Mouse (Mus musculus) ES-E14 (cell line): ENCODE data around the gene Hecw2. TPM values are rescaled to one million over a fixed set of nuclear protein-coding genes. Genes with fewer than 3 reads are reported as not detected.

Experiments used
- DNase-seq: peaks from one replicate; pipeline ENCODE4 v3.0.0-alpha.2; 2013; ENCODE audit warnings: low read depth, low spot score
- H3K27ac ChIP-seq: 2 replicates; pipeline ENCODE4 v1.5.1; 2012; ENCODE audit warnings: low read depth, mild to moderate bottlenecking, low read length, moderate library complexity, mixed read lengths; ENCODE audit not compliant: poor library complexity, insufficient read depth, severe bottlenecking
- H3K36me3 ChIP-seq: 2 replicates; pipeline ENCODE4 v1.6.1; 2012; ENCODE audit warnings: mild to moderate bottlenecking, low read length, moderate library complexity, mixed read lengths; ENCODE audit not compliant: control insufficient read depth, poor library complexity, insufficient read depth, severe bottlenecking
- H3K4me1 ChIP-seq, 2 experiments: fragments of 150-350 bp in 1 of 2; sonication (generic) in 1 of 2; 2 replicates each; pipeline ENCODE4 v1.6.1; 2012; ENCODE audit warnings: low read length in 2 of 2, mild to moderate bottlenecking in 1 of 2, mixed read lengths in 1 of 2; ENCODE audit not compliant: control insufficient read depth in 2 of 2, insufficient read depth in 2 of 2, poor library complexity in 1 of 2
- H3K4me3 ChIP-seq, 2 experiments: fragments of 150-350 bp in 1 of 2; sonication (generic) in 1 of 2; 2 replicates each; pipeline ENCODE4 v1.5.1; 2012; ENCODE audit warnings: low read length in 2 of 2, low read depth in 1 of 2, mild to moderate bottlenecking in 1 of 2, mixed read lengths in 1 of 2; ENCODE audit not compliant: insufficient read depth in 1 of 2, poor library complexity in 1 of 2, severe bottlenecking in 1 of 2
- H3K9ac ChIP-seq: 2 replicates; pipeline ENCODE4 v1.6.1; 2012; ENCODE audit warnings: low read depth, mild to moderate bottlenecking, low read length, mixed read lengths; ENCODE audit not compliant: poor library complexity, insufficient read depth, severe bottlenecking
- H3K9me3 ChIP-seq: fragments of 150-350 bp; sonication (generic); 2 replicates; pipeline ENCODE4 v1.6.1; 2012; ENCODE audit warnings: low read depth, mild to moderate bottlenecking, low read length; ENCODE audit not compliant: control insufficient read depth, insufficient read depth
- CHD2 ChIP-seq: IDR thresholded peaks from 2 replicates; pipeline ENCODE4 v1.6.1; 2014; ENCODE audit warnings: mild to moderate bottlenecking, low read depth, low read length, inconsistent platforms
- HCFC1 ChIP-seq: IDR thresholded peaks from 2 replicates; pipeline ENCODE4 v1.6.1; 2012; ENCODE audit warnings: low read length, inconsistent platforms, borderline replicate concordance; ENCODE audit not compliant: insufficient read depth
- MAFK ChIP-seq: IDR thresholded peaks from 2 replicates; pipeline ENCODE4 v1.6.1; 2014; ENCODE audit warnings: mild to moderate bottlenecking, low read depth, low read length, inconsistent platforms; ENCODE audit not compliant: insufficient read depth
- ZC3H11A ChIP-seq: IDR thresholded peaks from 2 replicates; pipeline ENCODE4 v1.6.1; 2012; ENCODE audit warnings: low read depth, mild to moderate bottlenecking, inconsistent platforms, low read length, borderline replicate concordance
- ZNF384 ChIP-seq: IDR thresholded peaks from 2 replicates; pipeline ENCODE4 v1.6.1; 2012; ENCODE audit warnings: low read depth, low read length, inconsistent platforms
- in situ Hi-C, 2 experiments: fragments of 600-800 bp; cut with MboI; formaldehyde crosslinking; loops; one replicate each; pipeline ENCODE4 v1.15.1; 2025; ENCODE audit warnings: low sequenced_read_pairs in 2 of 2, inconsistent platforms in 1 of 2; ENCODE audit not compliant: unreplicated experiment in 2 of 2
- total RNA-seq: library from RNA; depleted of rRNA; stranded (reverse); fragments of 300-350 nt; gene quantifications from 2 replicates; pipeline ENCODE4 v1.2.3, GENCODE M21; 2012

Gene Hecw2
- total RNA-seq, 1 experiment, result 6.6 TPM

GRCm38 (mm10) chr1:53910251-53910650, 284.7 kb downstream of the Hecw2 start:
- in situ Hi-C loops, result loop anchor here in 1 of 2 experiments (25.0 kb wide), 1 partner anchor 198 kb away; the partner anchor contains the start of gene Dnah7a
- Histone ChIP-seq H3K9me3 (no peaks in the 10 kb centered on the region), H3K27ac (no peak overlapping the region), H3K4me1 (no peaks in the 10 kb centered on the region), H3K36me3 (no peaks in the 10 kb centered on the region), H3K9ac (no peak overlapping the region), H3K4me3 (no peak overlapping the region)
- TF ChIP-seq MAFK, result no peak
- no peak for TF ChIP-seq ZC3H11A
- TF ChIP-seq HCFC1, result no peak
- no peak for TF ChIP-seq CHD2
- TF ChIP-seq ZNF384, result no peak
- no peak for DNase-seq

GRCm38 (mm10) chr1:53909118-53909517, 285.9 kb downstream of the Hecw2 start:
- TF ChIP-seq HCFC1 (no peak), MAFK (no peak), ZNF384 (no peak), ZC3H11A (peak; percentile 39; the same call in 1 of the 2 replicates), CHD2 (no peak)
- peak; percentile 26 for DNase-seq
- Histone ChIP-seq H3K9me3 (no peaks in the 10 kb centered on the region), H3K27ac (no peak overlapping the region), H3K36me3 (no peaks in the 10 kb centered on the region), H3K4me3 (no peak overlapping the region), H3K9ac (no peak overlapping the region), H3K4me1 (no peaks in the 10 kb centered on the region)
- in situ Hi-C loops, result loop anchor here in 1 of 2 experiments (25.0 kb wide), 1 partner anchor 197 kb away; the partner anchor contains the start of gene Dnah7a

- no peak overlapping the region for H3K9ac ChIP-seq
- DNase-seq, result no peak
- H3K4me3 ChIP-seq, result no peak overlapping the region
- H3K36me3 ChIP-seq, result no peaks in the 10 kb centered on the region
- no peaks in the 10 kb centered on the region for H3K9me3 ChIP-seq
- in situ Hi-C loops, result loop anchor here in 1 of 2 experiments (25.0 kb wide), 1 partner anchor 194 kb away; the partner anchor contains the start of gene Dnah7a
- TF ChIP-seq HCFC1 (no peak), ZC3H11A (no peak), MAFK (no peak), ZNF384 (no peak), CHD2 (no peak)
- H3K27ac ChIP-seq, result no peak overlapping the region
- no peaks in the 10 kb centered on the region for H3K4me1 ChIP-seq
These were observed 288.8 kb downstream of the Hecw2 start for GRCm38 (mm10) chr1:53906175-53906574.

GRCm38 (mm10) chr1:53900416-53900815, 294.6 kb downstream of the Hecw2 start:
- H3K4me1 ChIP-seq, result no peaks in the 10 kb centered on the region
- no peaks in the 10 kb centered on the region for H3K36me3 ChIP-seq
- H3K27ac ChIP-seq, result no peak overlapping the region
- H3K9ac ChIP-seq, result no peak overlapping the region
- DNase-seq, result no peak
- no peak for TF ChIP-seq ZC3H11A
- TF ChIP-seq MAFK, result no peak
- TF ChIP-seq CHD2, result no peak
- TF ChIP-seq ZNF384, result no peak
- no peak for TF ChIP-seq HCFC1
- H3K9me3 ChIP-seq, result no peaks in the 10 kb centered on the region
- no peak overlapping the region for H3K4me3 ChIP-seq
- in situ Hi-C loops, result loop anchor here in 1 of 2 experiments (25.0 kb wide), 1 partner anchor 188 kb away; the partner anchor contains the start of gene Dnah7a

GRCm38 (mm10) chr1:53894299-53894698, 300.7 kb downstream of the Hecw2 start:
- Histone ChIP-seq H3K36me3 (no peaks in the 10 kb centered on the region), H3K27ac (no peak overlapping the region), H3K4me3 (no peak overlapping the region), H3K9ac (no peak overlapping the region), H3K9me3 (no peaks in the 10 kb centered on the region), H3K4me1 (peaks cover 0 to 2% of the 10 kb centered on the region in 2 experiments; a peak in 1 of 4 replicates)
- DNase-seq, result no peak
- no peak for TF ChIP-seq ZNF384
- no peak for TF ChIP-seq ZC3H11A
- no peak for TF ChIP-seq CHD2
- TF ChIP-seq HCFC1, result no peak
- TF ChIP-seq MAFK, result no peak
- in situ Hi-C loops, result loop anchor here in 1 of 2 experiments (25.0 kb wide), 1 partner anchor 182 kb away; the partner anchor contains the start of gene Dnah7a
